Mouse (Mus musculus): ENCODE measurements around the gene Ndufs4. TPM values are rescaled to one million over a fixed set of nuclear protein-coding genes. Genes with fewer than 3 reads are reported as not detected.

Ndufs4 gene
- polyA plus RNA-seq, 1 experiment = 161 TPM

- DNase-seq = no peak
- 93% methylated on average over 4 of the region's 4 CpGs for WGBS
- Histone ChIP-seq H3K4me1 (ENCODE audit: control insufficient read depth, insufficient read depth, low read length) (no peaks in the 10 kb centered on the region; the same call in 1 of the 2 replicates), H3K27ac (ENCODE audit: insufficient read depth, low read length) (no peak overlapping the region), H3K4me3 (replicated peaks; ENCODE audit: insufficient read depth, low read depth, low read length) (no peak overlapping the region), H3K27me3 (ENCODE audit: control insufficient read depth, insufficient read depth, low read length) (no peaks in the 10 kb centered on the region; the same call in 1 of the 2 replicates)
- TF ChIP-seq POLR2A (IDR thresholded peaks at IDR 0.05; ENCODE audit: borderline replicate concordance, insufficient read depth, low read length) (no peak), CTCF (IDR thresholded peaks at IDR 0.05; ENCODE audit: borderline replicate concordance, insufficient read depth, low read depth, low read length) (no peak)
These were observed 11.5 kb downstream of the Ndufs4 start for GRCm38 (mm10) chr13:114376511-114376910.

GRCm38 (mm10) chr13:114362086-114362485, 26.0 kb downstream of the Ndufs4 start:
- no peak overlapping the region for H3K27ac ChIP-seq (ENCODE audit: insufficient read depth, low read length)
- peaks cover 6% of the 10 kb centered on the region; the same call in 1 of the 2 replicates for H3K4me1 ChIP-seq (ENCODE audit: control insufficient read depth, insufficient read depth, low read length)
- no peak overlapping the region for H3K4me3 ChIP-seq (replicated peaks; ENCODE audit: insufficient read depth, low read depth, low read length)
- DNase-seq = peak in 1 of 2 experiments; percentile 31
- WGBS = 36% methylated on average over 3 of the region's 3 CpGs
- no peaks in the 10 kb centered on the region for H3K27me3 ChIP-seq (ENCODE audit: control insufficient read depth, insufficient read depth, low read length)
- TF ChIP-seq CTCF (IDR thresholded peaks at IDR 0.05; ENCODE audit: borderline replicate concordance, insufficient read depth, low read depth, low read length) = no peak
- no peak for TF ChIP-seq POLR2A (IDR thresholded peaks at IDR 0.05; ENCODE audit: borderline replicate concordance, insufficient read depth, low read length)

- H3K4me1 ChIP-seq (ENCODE audit: control insufficient read depth, insufficient read depth, low read length) = peaks cover 3% of the 10 kb centered on the region; the same call in 1 of the 2 replicates
- 15% methylated on average over 8 of the region's 8 CpGs for WGBS
- TF ChIP-seq POLR2A (IDR thresholded peaks at IDR 0.05; ENCODE audit: borderline replicate concordance, insufficient read depth, low read length) = no peak
- TF ChIP-seq CTCF (IDR thresholded peaks at IDR 0.05; ENCODE audit: borderline replicate concordance, insufficient read depth, low read depth, low read length) = no peak
- no peaks in the 10 kb centered on the region; the same call in 1 of the 2 replicates for H3K27me3 ChIP-seq (ENCODE audit: control insufficient read depth, insufficient read depth, low read length)
- DNase-seq = peak; percentile 65 to 79
- no peak overlapping the region for H3K4me3 ChIP-seq (replicated peaks; ENCODE audit: insufficient read depth, low read depth, low read length)
- H3K27ac ChIP-seq (ENCODE audit: insufficient read depth, low read length) = no peak overlapping the region
These were observed 36.6 kb downstream of the Ndufs4 start for GRCm38 (mm10) chr13:114351321-114351946.

GRCm38 (mm10) chr13:114344979-114345712, 42.9 kb downstream of the Ndufs4 start:
- Histone ChIP-seq H3K27ac (ENCODE audit: insufficient read depth, low read length) (no peak overlapping the region), H3K4me1 (ENCODE audit: control insufficient read depth, insufficient read depth, low read length) (peaks cover 3% of the 10 kb centered on the region), H3K4me3 (replicated peaks; ENCODE audit: insufficient read depth, low read depth, low read length) (no peak overlapping the region), H3K27me3 (ENCODE audit: control insufficient read depth, insufficient read depth, low read length) (no peaks in the 10 kb centered on the region; the same call in 1 of the 2 replicates)
- TF ChIP-seq POLR2A (IDR thresholded peaks at IDR 0.05; ENCODE audit: borderline replicate concordance, insufficient read depth, low read length) = no peak
- TF ChIP-seq CTCF (IDR thresholded peaks at IDR 0.05; ENCODE audit: borderline replicate concordance, insufficient read depth, low read depth, low read length) = no peak
- 85% methylated on average over 13 of the region's 13 CpGs for WGBS
- DNase-seq = no peak

- Histone ChIP-seq H3K27me3 (ENCODE audit: control insufficient read depth, insufficient read depth, low read length) (no peaks in the 10 kb centered on the region; the same call in 1 of the 2 replicates), H3K4me1 (ENCODE audit: control insufficient read depth, insufficient read depth, low read length) (peaks cover 3% of the 10 kb centered on the region), H3K27ac (ENCODE audit: insufficient read depth, low read length) (no peak overlapping the region), H3K4me3 (replicated peaks; ENCODE audit: insufficient read depth, low read depth, low read length) (no peak overlapping the region)
- TF ChIP-seq CTCF (IDR thresholded peaks at IDR 0.05; ENCODE audit: borderline replicate concordance, insufficient read depth, low read depth, low read length) (no peak), POLR2A (IDR thresholded peaks at IDR 0.05; ENCODE audit: borderline replicate concordance, insufficient read depth, low read length) (no peak)
- no peak for DNase-seq
- 86% methylated on average over 3 of the region's 3 CpGs for WGBS
These were observed 43.7 kb downstream of the Ndufs4 start for GRCm38 (mm10) chr13:114344220-114344973.

GRCm38 (mm10) chr13:114343001-114343400, 45.1 kb downstream of the Ndufs4 start:
- DNase-seq = no peak
- H3K27ac ChIP-seq (ENCODE audit: insufficient read depth, low read length) = no peak overlapping the region
- TF ChIP-seq CTCF (IDR thresholded peaks at IDR 0.05; ENCODE audit: borderline replicate concordance, insufficient read depth, low read depth, low read length) (no peak), POLR2A (IDR thresholded peaks at IDR 0.05; ENCODE audit: borderline replicate concordance, insufficient read depth, low read length) (no peak)
- no peaks in the 10 kb centered on the region; the same call in 1 of the 2 replicates for H3K27me3 ChIP-seq (ENCODE audit: control insufficient read depth, insufficient read depth, low read length)
- H3K4me1 ChIP-seq (ENCODE audit: control insufficient read depth, insufficient read depth, low read length) = peaks cover 3% of the 10 kb centered on the region
- H3K4me3 ChIP-seq (replicated peaks; ENCODE audit: insufficient read depth, low read depth, low read length) = no peak overlapping the region
- WGBS = 58% methylated on average over 8 of the region's 8 CpGs

- Histone ChIP-seq H3K4me3 (replicated peaks; ENCODE audit: insufficient read depth, low read depth, low read length) (no peak overlapping the region), H3K4me1 (ENCODE audit: control insufficient read depth, insufficient read depth, low read length) (no peaks in the 10 kb centered on the region), H3K27me3 (ENCODE audit: control insufficient read depth, insufficient read depth, low read length) (no peaks in the 10 kb centered on the region), H3K27ac (ENCODE audit: insufficient read depth, low read length) (no peak overlapping the region)
- DNase-seq = no peak
- WGBS = 61% methylated on average over 2 of the region's 2 CpGs
- TF ChIP-seq CTCF (IDR thresholded peaks at IDR 0.05; ENCODE audit: borderline replicate concordance, insufficient read depth, low read depth, low read length) = no peak
- TF ChIP-seq POLR2A (IDR thresholded peaks at IDR 0.05; ENCODE audit: borderline replicate concordance, insufficient read depth, low read length) = no peak
These were observed 68.1 kb downstream of the Ndufs4 start for GRCm38 (mm10) chr13:114319835-114320389.
